Mouse (Mus musculus) spleen, adult 2 months (tissue): Measurements from ENCODE around the gene Gm9837.

Experiments
- CTCF ChIP-seq: fragments of 200-500 bp; IDR thresholded peaks from 2 replicates; pipeline ENCODE4 v1.5.1; 2011; ENCODE audit warnings: mild to moderate bottlenecking, inconsistent platforms; ENCODE audit not compliant: insufficient read depth, insufficient read length, insufficient replicate concordance; ENCODE audit errors: extremely low read depth
- POLR2A ChIP-seq: fragments of 200-500 bp; IDR thresholded peaks from 2 replicates; pipeline ENCODE4 v1.6.1; 2011; ENCODE audit warnings: low read depth, low read length, inconsistent platforms

- TF ChIP-seq CTCF (no peak), POLR2A (no peak)
These were observed 22.3 kb downstream of the Gm9837 start for GRCm38 (mm10) chr11:53447996-53448395.
